Mouse (Mus musculus) forebrain, embryonic 15.5 days (tissue): ENCODE measurements around the gene Tdp1. TPM values are rescaled to one million over a fixed set of nuclear protein-coding genes. Genes with fewer than 3 reads are reported as not detected.
A peak's percentile ranks its signal among the peaks of the same experiment; 100 is the strongest.

Experiments
- ATAC-seq: fragments of 200-750 bp; cut with Nextera tagmentation; replicated peaks from 2 replicates; pipeline ENCODE4 v1.8.0; 2017; ENCODE audit warnings: mild to moderate bottlenecking, moderate TSS enrichment, moderate library complexity
- H3K27ac ChIP-seq: fragments of 300-500 bp; sonication (generic); replicated peaks from 2 replicates; pipeline ENCODE4 v1.5.1; 2015; ENCODE audit warnings: mild to moderate bottlenecking, inconsistent platforms
- H3K27me3 ChIP-seq: fragments of 300-500 bp; sonication (generic); 2 replicates; pipeline ENCODE4 v1.6.1; 2015; ENCODE audit warnings: inconsistent platforms
- H3K36me3 ChIP-seq: fragments of 300-500 bp; sonication (generic); 2 replicates; pipeline ENCODE4 v1.6.1; 2015; ENCODE audit warnings: mild to moderate bottlenecking, inconsistent platforms
- H3K4me1 ChIP-seq: fragments of 300-500 bp; sonication (generic); 2 replicates; pipeline ENCODE4 v1.6.1; 2015; ENCODE audit warnings: inconsistent platforms
- H3K4me2 ChIP-seq: fragments of 300-500 bp; sonication (generic); replicated peaks from 2 replicates; pipeline ENCODE4 v1.6.1; 2015; ENCODE audit warnings: mild to moderate bottlenecking, inconsistent platforms
- H3K4me3 ChIP-seq: fragments of 300-500 bp; sonication (generic); 2 replicates; pipeline ENCODE4 v1.5.1; 2015; ENCODE audit warnings: mild to moderate bottlenecking, inconsistent platforms
- H3K9ac ChIP-seq: fragments of 300-500 bp; sonication (generic); replicated peaks from 2 replicates; pipeline ENCODE4 v1.6.1; 2015; ENCODE audit warnings: mild to moderate bottlenecking, inconsistent platforms
- H3K9me3 ChIP-seq: fragments of 300-500 bp; sonication (generic); 2 replicates; pipeline ENCODE4 v1.6.1; 2016; ENCODE audit warnings: inconsistent platforms
- WGBS: fragments of 180-500 bp; shearing (Covaris S2); methylation state at CpG from one replicate; pipeline ENCODE4 v1.1.7; 2015; ENCODE audit warnings: mixed read lengths; 5-methylcytosine and 5-hydroxymethylcytosine counted together
- microRNA-seq: library from miRNA; unstranded; fragments of <30 nt; microRNA quantifications from one replicate; pipeline ENCODE4, GENCODE M21; 2016
- polyA plus RNA-seq: library from polyadenylated mRNA; unstranded; fragments of >200 nt; fragmentation: Nextera tagmentation; extraction: Ambion mirVana; gene quantifications from 2 replicates; pipeline ENCODE4 v1.2.1, GENCODE M21; 2015

Tdp1 gene
- polyA plus RNA-seq, 1 experiment from 2014 or later = 70.1 TPM

GRCm38 (mm10) chr12:99992362-99992862 is 108.1 kb downstream of the Tdp1 start:
- WGBS = 89% methylated on average over 11 of the region's 11 CpGs
- Histone ChIP-seq H3K27me3 (no peaks in the 10 kb centered on the region), H3K27ac (no peak overlapping the region), H3K4me1 (no peaks in the 10 kb centered on the region), H3K4me2 (no peak overlapping the region), H3K9me3 (no peaks in the 10 kb centered on the region), H3K36me3 (no peaks in the 10 kb centered on the region), H3K4me3 (no peak overlapping the region), H3K9ac (no peak overlapping the region)
- no peak for ATAC-seq

GRCm38 (mm10) chr12:99993146-99993890 is 109.0 kb downstream of the Tdp1 start:
- H3K9ac ChIP-seq = no peak overlapping the region
- H3K4me3 ChIP-seq = no peak overlapping the region
- ATAC-seq = no peak
- H3K9me3 ChIP-seq = no peaks in the 10 kb centered on the region
- no peak overlapping the region for H3K27ac ChIP-seq
- H3K36me3 ChIP-seq = no peaks in the 10 kb centered on the region
- H3K4me2 ChIP-seq = no peak overlapping the region
- H3K4me1 ChIP-seq = no peaks in the 10 kb centered on the region
- 68% methylated on average over 10 of the region's 10 CpGs for WGBS
- no peaks in the 10 kb centered on the region for H3K27me3 ChIP-seq

GRCm38 (mm10) chr12:99995951-99996350 is 111.6 kb downstream of the Tdp1 start:
- Histone ChIP-seq H3K27me3 (no peaks in the 10 kb centered on the region), H3K27ac (no peak overlapping the region), H3K9ac (no peak overlapping the region), H3K36me3 (no peaks in the 10 kb centered on the region), H3K4me3 (no peak overlapping the region), H3K9me3 (no peaks in the 10 kb centered on the region), H3K4me2 (no peak overlapping the region), H3K4me1 (no peaks in the 10 kb centered on the region)
- WGBS = 86% methylated on average over 5 of the region's 5 CpGs
- no peak for ATAC-seq

GRCm38 (mm10) chr12:99999726-100000125 is 115.4 kb downstream of the Tdp1 start:
- Histone ChIP-seq H3K4me1 (peaks cover 7% of the 10 kb centered on the region), H3K27me3 (no peaks in the 10 kb centered on the region), H3K4me3 (no peak overlapping the region), H3K9ac (no peak overlapping the region), H3K4me2 (no peak overlapping the region), H3K36me3 (no peaks in the 10 kb centered on the region), H3K9me3 (no peaks in the 10 kb centered on the region), H3K27ac (no peak overlapping the region)
- 82% methylated on average over 5 of the region's 5 CpGs for WGBS
- ATAC-seq = no peak

- no peak overlapping the region for H3K9ac ChIP-seq
- no peak overlapping the region for H3K4me2 ChIP-seq
- 46% methylated on average over 7 of the region's 7 CpGs for WGBS
- H3K36me3 ChIP-seq = no peaks in the 10 kb centered on the region
- no peaks in the 10 kb centered on the region for H3K9me3 ChIP-seq
- no peak overlapping the region for H3K4me3 ChIP-seq
- ATAC-seq = no peak
- H3K4me1 ChIP-seq = peaks cover 7% of the 10 kb centered on the region
- H3K27me3 ChIP-seq = no peaks in the 10 kb centered on the region
- no peak overlapping the region for H3K27ac ChIP-seq
Measured at GRCm38 (mm10) chr12:100000381-100000780, 116.1 kb downstream of the Tdp1 start.

GRCm38 (mm10) chr12:100001246-100001645 is 116.9 kb downstream of the Tdp1 start:
- WGBS = 96% methylated on average over 3 of the region's 3 CpGs
- no peak overlapping the region for H3K27ac ChIP-seq

GRCm38 (mm10) chr12:100001910-100002309 is 117.6 kb downstream of the Tdp1 start:
- H3K4me3 ChIP-seq = no peak overlapping the region
- ATAC-seq = no peak
- H3K9me3 ChIP-seq = no peaks in the 10 kb centered on the region
- H3K4me2 ChIP-seq = no peak overlapping the region
- no peak overlapping the region for H3K9ac ChIP-seq
- 84% methylated on average over 3 of the region's 3 CpGs for WGBS
- H3K27me3 ChIP-seq = no peaks in the 10 kb centered on the region
- peaks cover 7% of the 10 kb centered on the region for H3K4me1 ChIP-seq
- no peak overlapping the region for H3K27ac ChIP-seq
- H3K36me3 ChIP-seq = no peaks in the 10 kb centered on the region

More at GRCm38 (mm10) chr12:100001246-100001645, 116.9 kb downstream of the Tdp1 start:
- Histone ChIP-seq H3K9ac (no peak overlapping the region), H3K9me3 (no peaks in the 10 kb centered on the region), H3K27me3 (no peaks in the 10 kb centered on the region), H3K36me3 (no peaks in the 10 kb centered on the region), H3K4me3 (no peak overlapping the region), H3K4me1 (peaks cover 7% of the 10 kb centered on the region), H3K4me2 (no peak overlapping the region)
- ATAC-seq = no peak

GRCm38 (mm10) chr12:100002914-100003587 is 118.7 kb downstream of the Tdp1 start:
- no peak overlapping the region for H3K4me2 ChIP-seq
- H3K9me3 ChIP-seq = no peaks in the 10 kb centered on the region
- no peak overlapping the region for H3K4me3 ChIP-seq
- no peaks in the 10 kb centered on the region for H3K36me3 ChIP-seq
- H3K27me3 ChIP-seq = no peaks in the 10 kb centered on the region
- 15% methylated on average over 8 of the region's 8 CpGs for WGBS
- peaks cover 7% of the 10 kb centered on the region for H3K4me1 ChIP-seq
- H3K9ac ChIP-seq = no peak overlapping the region
- no peak overlapping the region for H3K27ac ChIP-seq
- peak; percentile 90 for ATAC-seq

Small RNAs within 50 kb of the gene (microRNA-seq; reads per million reads assigned to microRNA genes)
- not detected for gene Gm23291

Other genes starting within 250 kb of the Tdp1 start
- gene Efcab11, start 78 bp upstream of the Tdp1 start, polyA plus RNA-seq = 9.8 and 9.9 TPM in 2 replicates
- gene Kcnk13, start 80.0 kb downstream of the Tdp1 start, polyA plus RNA-seq = 1.1 TPM in 2 replicates
- gene Psmc1, start 225.6 kb downstream of the Tdp1 start, polyA plus RNA-seq = 272 and 277 TPM in 2 replicates